Mouse (Mus musculus): Measurements from ENCODE around the gene Ebf1. TPM values are rescaled to one million over a fixed set of nuclear protein-coding genes. Genes with fewer than 3 reads are reported as not detected.
A peak's percentile ranks its signal among the peaks of the same experiment; 100 is the strongest.

Gene Ebf1
- polyA plus RNA-seq, 1 experiment from 2014 or later = 41.9 TPM

DNA sequence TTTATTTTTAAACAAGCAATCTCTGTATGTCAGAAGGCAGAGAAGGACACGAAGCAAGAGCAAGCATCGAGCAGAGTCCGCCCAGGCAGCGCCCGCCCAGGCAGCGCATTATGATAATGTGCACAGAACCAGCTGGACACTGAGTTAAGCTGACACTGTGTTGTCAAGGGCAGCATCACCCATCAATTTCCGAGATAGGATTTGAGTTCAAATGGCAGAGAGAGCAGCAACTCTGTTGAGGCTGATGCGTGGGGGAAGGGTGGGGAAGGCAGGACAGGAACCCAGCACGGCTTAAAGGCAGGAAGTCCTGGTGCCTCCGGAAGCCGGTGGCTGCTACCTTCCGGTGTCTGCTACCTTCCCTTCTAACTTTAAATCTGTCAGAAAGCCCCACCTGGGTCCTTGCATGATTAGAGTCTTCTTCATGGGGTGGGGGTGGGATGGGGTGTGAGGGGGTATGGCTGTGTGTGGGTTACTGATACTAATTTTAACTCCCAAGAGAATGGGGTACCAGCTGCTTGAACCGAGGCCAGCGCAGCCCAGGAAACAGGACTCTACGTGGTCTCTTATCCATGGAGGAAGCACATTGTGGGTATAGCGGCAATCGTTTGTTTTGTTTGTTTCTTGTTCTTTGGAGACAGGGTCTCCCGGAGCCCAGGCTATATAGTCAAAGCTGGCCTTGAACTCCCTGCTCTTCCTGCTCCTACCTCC lies 275.9 kb downstream of the Ebf1 start:
- no peak overlapping the region for H3K4me3 ChIP-seq
- H3K27me3 ChIP-seq (replicated peaks; ENCODE audit: low read depth, poor library complexity, severe bottlenecking) = no peaks in the 10 kb centered on the region
- peak; percentile 24 for DNase-seq (ENCODE audit: low spot score)
- H3K36me3 ChIP-seq (replicated peaks) = no peaks in the 10 kb centered on the region
- peaks cover 11% of the 10 kb centered on the region; the same call in 1 of the 2 replicates for H3K4me1 ChIP-seq
- H3K9me3 ChIP-seq = no peaks in the 10 kb centered on the region
- WGBS = 74% methylated on average over 18 of the region's 18 CpGs
- H3K27ac ChIP-seq (replicated peaks) = no peak overlapping the region

DNA sequence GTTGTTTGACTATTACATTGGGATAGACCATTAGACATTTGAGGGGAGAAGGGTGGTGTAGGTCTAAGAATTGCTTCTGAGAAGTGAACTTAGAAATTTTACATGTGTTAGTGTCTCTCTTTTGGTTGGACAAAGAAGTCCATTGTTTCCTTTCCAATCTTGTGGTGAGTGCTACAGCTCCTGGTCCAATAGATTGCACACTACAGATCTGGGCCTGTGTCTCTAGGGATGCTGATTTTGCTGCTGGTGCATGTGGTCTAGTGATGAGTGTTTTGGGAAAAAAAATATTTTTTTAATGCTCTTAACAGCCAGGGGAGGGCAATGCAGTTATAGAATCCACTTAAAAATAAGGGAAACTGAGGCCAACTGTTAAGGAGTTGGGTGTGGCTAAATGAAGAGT lies 276.9 kb downstream of the Ebf1 start:
- Histone ChIP-seq H3K4me1 (peaks cover 7% of the 10 kb centered on the region; the same call in 1 of the 2 replicates), H3K4me3 (no peak overlapping the region), H3K9me3 (no peaks in the 10 kb centered on the region), H3K27ac (replicated peaks) (no peak overlapping the region), H3K27me3 (replicated peaks; ENCODE audit: low read depth, poor library complexity, severe bottlenecking) (no peaks in the 10 kb centered on the region), H3K36me3 (replicated peaks) (no peaks in the 10 kb centered on the region)
- no peak for DNase-seq (ENCODE audit: low spot score)

DNA sequence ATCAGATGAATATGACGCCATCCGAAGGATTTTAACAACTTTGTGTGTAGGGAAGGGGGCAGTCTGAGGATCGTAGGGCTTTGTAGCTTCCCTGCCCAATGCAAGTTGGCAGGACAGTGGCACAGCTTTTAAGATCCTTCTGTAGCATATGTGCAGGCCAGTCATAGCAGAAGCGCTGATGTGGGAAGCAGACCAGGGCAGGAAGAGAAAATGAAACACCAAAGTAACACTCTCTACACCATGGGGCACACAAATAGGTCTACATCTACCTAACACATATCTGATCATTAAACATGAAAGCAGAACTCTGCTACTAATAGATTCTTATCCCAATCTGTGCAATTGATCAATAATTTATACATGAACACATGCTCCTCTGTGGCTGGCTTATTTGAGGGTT lies 277.7 kb downstream of the Ebf1 start:
- Histone ChIP-seq H3K27ac (replicated peaks) (no peak overlapping the region), H3K27me3 (replicated peaks; ENCODE audit: low read depth, poor library complexity, severe bottlenecking) (no peaks in the 10 kb centered on the region), H3K9me3 (no peaks in the 10 kb centered on the region), H3K36me3 (replicated peaks) (no peaks in the 10 kb centered on the region), H3K4me1 (peaks cover 3% of the 10 kb centered on the region; the same call in 1 of the 2 replicates), H3K4me3 (no peak overlapping the region)
- WGBS = 93% methylated on average over 4 of the region's 4 CpGs
- no peak for DNase-seq (ENCODE audit: low spot score)

- Histone ChIP-seq H3K9me3 (no peaks in the 10 kb centered on the region), H3K4me1 (peaks cover 2% of the 10 kb centered on the region; the same call in 1 of the 2 replicates), H3K27ac (replicated peaks) (no peak overlapping the region), H3K27me3 (replicated peaks; ENCODE audit: low read depth, poor library complexity, severe bottlenecking) (no peaks in the 10 kb centered on the region), H3K4me3 (no peak overlapping the region), H3K36me3 (replicated peaks) (no peaks in the 10 kb centered on the region)
- no peak for DNase-seq (ENCODE audit: low spot score)
- 88% methylated on average over 1 of the region's 1 CpGs for WGBS
Observed at GRCm38 (mm10) chr11:44895893-44896292, 278.8 kb downstream of the Ebf1 start.

- Histone ChIP-seq H3K36me3 (replicated peaks) (no peaks in the 10 kb centered on the region), H3K4me1 (peaks cover 7% of the 10 kb centered on the region), H3K4me3 (no peak overlapping the region), H3K27ac (replicated peaks) (no peak overlapping the region), H3K9me3 (no peaks in the 10 kb centered on the region), H3K27me3 (replicated peaks; ENCODE audit: low read depth, poor library complexity, severe bottlenecking) (no peaks in the 10 kb centered on the region)
- no peak for DNase-seq (ENCODE audit: low spot score)
- whole genome bisulfite sequencing = 76% methylated on average over 10 of the region's 10 CpGs
Observed at GRCm38 (mm10) chr11:44897140-44897665, 280.1 kb downstream of the Ebf1 start.

- Histone ChIP-seq H3K27me3 (replicated peaks; ENCODE audit: low read depth, poor library complexity, severe bottlenecking) (no peaks in the 10 kb centered on the region), H3K36me3 (replicated peaks) (no peaks in the 10 kb centered on the region), H3K4me1 (peaks cover 19% of the 10 kb centered on the region), H3K9me3 (no peaks in the 10 kb centered on the region), H3K27ac (replicated peaks) (no peak overlapping the region), H3K4me3 (no peak overlapping the region)
- DNase-seq (ENCODE audit: low spot score) = no peak
Observed at GRCm38 (mm10) chr11:44899554-44899953, 282.4 kb downstream of the Ebf1 start.

DNA sequence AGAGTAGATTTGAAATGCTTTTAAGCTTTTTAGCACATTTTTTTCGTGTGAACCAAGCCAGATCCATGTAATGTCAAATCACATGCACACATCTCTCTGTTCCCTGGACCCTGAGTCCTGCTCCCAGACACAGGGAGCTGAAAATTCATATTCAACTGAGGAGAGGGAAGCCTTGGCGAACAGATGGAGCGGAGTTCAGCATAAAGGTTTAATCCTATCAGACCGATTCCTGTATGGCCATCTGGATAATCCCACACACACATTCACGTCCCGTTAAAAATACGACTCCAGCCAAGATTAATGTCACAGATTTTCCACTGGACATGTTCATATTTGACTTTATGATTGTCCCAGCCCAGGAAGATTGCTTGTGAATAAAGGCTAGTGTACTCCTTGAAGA lies 282.8 kb downstream of the Ebf1 start:
- H3K27me3 ChIP-seq (replicated peaks; ENCODE audit: low read depth, poor library complexity, severe bottlenecking) = no peaks in the 10 kb centered on the region
- no peak for DNase-seq (ENCODE audit: low spot score)
- H3K27ac ChIP-seq (replicated peaks) = no peak overlapping the region
- no peaks in the 10 kb centered on the region for H3K36me3 ChIP-seq (replicated peaks)
- 83% methylated on average over 7 of the region's 7 CpGs for WGBS
- no peak overlapping the region for H3K4me3 ChIP-seq
- H3K9me3 ChIP-seq = no peaks in the 10 kb centered on the region
- H3K4me1 ChIP-seq = peaks cover 19% of the 10 kb centered on the region

GRCm38 (mm10) chr11:44900496-44900895 lies 283.4 kb downstream of the Ebf1 start:
- H3K4me1 ChIP-seq = peaks cover 19% of the 10 kb centered on the region
- H3K27ac ChIP-seq (replicated peaks) = no peak overlapping the region
- H3K9me3 ChIP-seq = no peaks in the 10 kb centered on the region
- DNase-seq (ENCODE audit: low spot score) = no peak
- 79% methylated on average over 7 of the region's 7 CpGs for WGBS
- H3K4me3 ChIP-seq = no peak overlapping the region
- no peaks in the 10 kb centered on the region for H3K27me3 ChIP-seq (replicated peaks; ENCODE audit: low read depth, poor library complexity, severe bottlenecking)
- no peaks in the 10 kb centered on the region for H3K36me3 ChIP-seq (replicated peaks)

DNA sequence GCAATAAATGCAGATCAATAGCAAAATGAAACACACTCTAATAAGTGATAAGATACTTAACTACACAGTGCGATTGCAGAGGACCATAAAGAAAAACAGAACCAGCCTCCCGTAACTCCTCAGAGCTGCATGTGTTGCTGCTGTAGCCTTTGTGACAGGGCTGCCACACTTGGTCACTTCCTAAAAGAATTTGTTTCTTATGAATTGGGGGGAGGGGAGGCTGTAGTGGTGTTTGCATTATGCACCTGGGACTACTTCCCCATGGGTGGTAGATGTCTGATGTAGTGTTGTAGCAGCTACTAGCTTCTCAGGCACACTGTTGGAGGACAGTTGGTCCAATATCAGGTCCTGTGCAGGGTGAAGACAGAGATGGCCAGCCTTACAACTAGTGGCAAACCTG lies 284.6 kb downstream of the Ebf1 start:
- Histone ChIP-seq H3K27me3 (replicated peaks; ENCODE audit: low read depth, poor library complexity, severe bottlenecking) (no peaks in the 10 kb centered on the region), H3K27ac (replicated peaks) (no peak overlapping the region), H3K4me1 (peaks cover 19% of the 10 kb centered on the region), H3K4me3 (no peak overlapping the region), H3K36me3 (replicated peaks) (no peaks in the 10 kb centered on the region), H3K9me3 (no peaks in the 10 kb centered on the region)
- no peak for DNase-seq (ENCODE audit: low spot score)
- 87% methylated on average over 2 of the region's 2 CpGs for WGBS

DNA sequence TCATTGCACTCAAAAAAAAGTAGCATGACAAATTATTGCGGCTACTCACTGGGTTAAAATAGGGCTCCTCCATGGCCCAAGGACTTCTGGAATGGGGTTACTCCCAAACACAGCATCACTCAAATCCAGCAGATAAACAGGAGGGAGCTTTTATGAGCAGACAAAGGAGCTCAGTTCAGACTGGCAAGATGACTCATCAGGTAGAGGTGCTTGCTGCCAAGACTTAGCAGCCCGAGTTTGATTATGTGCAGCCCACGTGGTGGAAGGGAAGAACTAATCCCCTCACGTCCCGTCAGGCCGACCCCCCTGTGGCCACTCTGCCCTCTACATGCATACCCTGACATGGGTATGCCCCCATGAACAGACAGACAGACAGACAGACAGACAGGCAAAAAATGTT lies 285.0 kb downstream of the Ebf1 start:
- no peaks in the 10 kb centered on the region for H3K9me3 ChIP-seq
- no peaks in the 10 kb centered on the region for H3K36me3 ChIP-seq (replicated peaks)
- 64% methylated on average over 6 of the region's 6 CpGs for WGBS
- no peak overlapping the region for H3K27ac ChIP-seq (replicated peaks)
- peaks cover 19% of the 10 kb centered on the region for H3K4me1 ChIP-seq
- no peak overlapping the region for H3K4me3 ChIP-seq
- no peak for DNase-seq (ENCODE audit: low spot score)
- no peaks in the 10 kb centered on the region for H3K27me3 ChIP-seq (replicated peaks; ENCODE audit: low read depth, poor library complexity, severe bottlenecking)

- Histone ChIP-seq H3K9me3 (no peaks in the 10 kb centered on the region), H3K4me1 (peaks cover 19% of the 10 kb centered on the region), H3K4me3 (no peak overlapping the region), H3K36me3 (replicated peaks) (no peaks in the 10 kb centered on the region), H3K27me3 (replicated peaks; ENCODE audit: low read depth, poor library complexity, severe bottlenecking) (no peaks in the 10 kb centered on the region), H3K27ac (replicated peaks) (no peak overlapping the region)
- WGBS = 62% methylated on average over 9 of the region's 9 CpGs
- DNase-seq (ENCODE audit: low spot score) = no peak
Observed at GRCm38 (mm10) chr11:44904121-44904520, 287.0 kb downstream of the Ebf1 start.

DNA sequence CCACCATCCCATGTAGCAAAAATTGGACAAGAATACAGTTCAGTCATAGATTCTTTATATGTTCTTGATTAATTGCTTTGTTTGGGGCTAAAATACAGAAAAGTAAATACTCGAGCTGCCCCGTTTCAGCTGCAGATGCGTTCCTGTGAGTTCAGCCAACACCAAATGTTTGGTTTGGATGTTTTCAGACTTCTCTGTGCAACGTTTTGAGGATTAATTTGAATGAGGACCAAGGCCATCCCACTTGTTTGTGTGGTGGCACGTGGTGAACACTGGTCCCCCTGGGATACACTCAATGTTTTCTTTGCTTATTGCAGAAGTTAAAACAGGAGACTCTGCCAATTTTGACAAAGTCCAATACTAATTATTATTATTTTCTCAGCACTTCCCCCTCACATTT lies 289.3 kb downstream of the Ebf1 start:
- no peaks in the 10 kb centered on the region for H3K36me3 ChIP-seq (replicated peaks)
- 0 out of 2 replicates have a peak, but pooled peaks cover 5% of the 10 kb centered on the region for H3K27me3 ChIP-seq (replicated peaks; ENCODE audit: low read depth, poor library complexity, severe bottlenecking)
- WGBS = 73% methylated on average over 5 of the region's 5 CpGs
- DNase-seq (ENCODE audit: low spot score) = no peak
- peaks cover 19% of the 10 kb centered on the region for H3K4me1 ChIP-seq
- H3K27ac ChIP-seq (replicated peaks) = no peak overlapping the region
- no peak overlapping the region for H3K4me3 ChIP-seq
- no peaks in the 10 kb centered on the region for H3K9me3 ChIP-seq

- Histone ChIP-seq H3K4me1 (peaks cover 6% of the 10 kb centered on the region), H3K9me3 (no peaks in the 10 kb centered on the region), H3K27ac (replicated peaks) (no peak overlapping the region), H3K36me3 (replicated peaks) (no peaks in the 10 kb centered on the region), H3K4me3 (no peak overlapping the region), H3K27me3 (replicated peaks; ENCODE audit: low read depth, poor library complexity, severe bottlenecking) (0 out of 2 replicates have a peak, but pooled peaks cover 9% of the 10 kb centered on the region)
- WGBS = 37% methylated on average over 1 of the region's 1 CpGs
- DNase-seq (ENCODE audit: low spot score) = no peak
Observed at GRCm38 (mm10) chr11:44911765-44912164, 294.6 kb downstream of the Ebf1 start.

Measured in embryonic facial prominence, embryonic 10.5 days (tissue).